Mouse (Mus musculus): Measurements from ENCODE around the gene Rbsn. TPM values are rescaled to one million over a fixed set of nuclear protein-coding genes. Genes with fewer than 3 reads are reported as not detected.

The Rbsn gene
- polyA plus RNA-seq, 1 experiment: 30.8 TPM

DNA sequence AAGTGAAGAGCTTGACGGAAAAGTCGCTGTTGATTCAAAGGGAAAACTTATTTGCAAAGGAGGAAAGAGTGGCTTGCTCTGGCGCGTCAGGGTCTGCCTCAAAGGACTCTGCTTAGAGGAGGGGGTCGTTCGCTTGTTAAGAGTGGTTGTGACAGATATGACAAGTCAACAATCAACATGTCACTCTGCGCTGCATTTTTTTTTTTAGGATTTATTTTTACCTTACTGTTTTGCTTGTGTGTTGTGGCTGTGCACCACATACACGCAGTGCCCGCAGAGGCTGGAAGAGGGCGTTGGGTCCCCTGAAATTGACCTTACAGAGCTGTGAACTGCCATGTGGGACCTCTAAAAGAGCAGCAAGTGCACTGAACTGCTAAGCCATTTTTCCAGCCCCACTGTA lies 30.5 kb downstream of the Rbsn start:
- TF ChIP-seq CTCF (IDR thresholded peaks at IDR 0.05; ENCODE audit: borderline replicate concordance, insufficient read depth, low read length): no peak
- TF ChIP-seq POLR2A (IDR thresholded peaks at IDR 0.05; ENCODE audit: low read depth, low read length): no peak
- H3K27ac ChIP-seq (ENCODE audit: insufficient read depth, low read length): no peak overlapping the region
- peak overlapping the region; percentile 45 for H3K4me3 ChIP-seq (ENCODE audit: insufficient read depth, low read length)
- peaks cover 6% of the 10 kb centered on the region for H3K4me1 ChIP-seq (ENCODE audit: control insufficient read depth, insufficient read depth, low read length)

- Histone ChIP-seq H3K4me3 (ENCODE audit: insufficient read depth, low read length) (peak within 1 kb of the TSS; percentile 81), H3K4me1 (ENCODE audit: control insufficient read depth, insufficient read depth, low read length) (peaks cover 6% of the 10 kb centered on the region), H3K27ac (ENCODE audit: insufficient read depth, low read length) (no peak within 1 kb of the TSS)
- TF ChIP-seq CTCF (IDR thresholded peaks at IDR 0.05; ENCODE audit: borderline replicate concordance, insufficient read depth, low read length) (no peak), POLR2A (IDR thresholded peaks at IDR 0.05; ENCODE audit: low read depth, low read length) (peak; percentile 98)
Measured at GRCm38 (mm10) chr6:92183621-92184131, 31.0 kb downstream of the Rbsn start, which contains the start of gene Mrps25. Gene Mrps25, minus strand, starts transcription at chr6:92184033.

DNA sequence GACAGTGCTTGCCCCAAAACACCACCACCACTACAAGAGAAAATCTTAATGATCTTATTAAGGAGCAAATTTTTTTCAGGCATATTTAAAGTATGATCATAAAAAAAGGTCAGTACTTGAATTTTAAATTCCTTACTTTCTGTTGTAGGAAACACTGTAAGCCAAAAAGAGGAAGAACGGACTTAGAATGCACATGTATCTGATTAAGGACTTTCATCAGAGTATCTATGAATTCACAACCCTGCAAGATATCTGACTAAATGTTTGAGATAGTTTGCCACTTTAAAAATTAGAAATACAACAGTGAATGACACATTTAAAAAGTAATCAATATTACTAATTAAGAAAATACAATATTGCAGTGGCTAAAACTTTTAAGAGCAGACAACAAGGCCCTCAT lies 38.3 kb downstream of the Rbsn start:
- Histone ChIP-seq H3K4me3 (ENCODE audit: insufficient read depth, low read length) (no peak overlapping the region), H3K4me1 (ENCODE audit: control insufficient read depth, insufficient read depth, low read length) (no peaks in the 10 kb centered on the region), H3K27ac (ENCODE audit: insufficient read depth, low read length) (no peak overlapping the region)
- TF ChIP-seq POLR2A (IDR thresholded peaks at IDR 0.05; ENCODE audit: low read depth, low read length) (no peak), CTCF (IDR thresholded peaks at IDR 0.05; ENCODE audit: borderline replicate concordance, insufficient read depth, low read length) (no peak)

DNA sequence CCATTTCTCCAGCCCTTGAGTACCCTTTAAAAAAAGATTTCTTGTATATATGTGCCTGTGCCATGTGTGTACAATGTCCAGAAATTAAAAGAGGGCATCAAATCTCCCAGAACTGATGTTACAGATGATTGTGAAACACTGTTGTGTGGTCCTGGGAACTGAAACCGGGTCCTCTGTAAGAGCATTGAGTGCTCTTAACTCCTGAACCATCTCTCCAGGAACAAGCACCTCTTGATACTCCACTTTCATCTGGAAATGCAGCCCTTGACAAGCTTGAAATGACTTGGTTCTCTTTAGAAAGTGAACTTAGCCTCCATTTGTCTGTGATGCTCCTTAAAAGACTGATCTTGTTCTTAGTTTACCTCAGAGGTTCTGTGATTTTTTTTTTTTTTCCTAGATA lies 52.0 kb downstream of the Rbsn start:
- H3K4me1 ChIP-seq (ENCODE audit: control insufficient read depth, insufficient read depth, low read length): no peaks in the 10 kb centered on the region
- TF ChIP-seq CTCF (IDR thresholded peaks at IDR 0.05; ENCODE audit: borderline replicate concordance, insufficient read depth, low read length) (no peak), POLR2A (IDR thresholded peaks at IDR 0.05; ENCODE audit: low read depth, low read length) (no peak)
- H3K4me3 ChIP-seq (ENCODE audit: insufficient read depth, low read length): no peak overlapping the region
- no peak overlapping the region for H3K27ac ChIP-seq (ENCODE audit: insufficient read depth, low read length)

- H3K4me3 ChIP-seq (ENCODE audit: insufficient read depth, low read length): no peak overlapping the region
- no peak for TF ChIP-seq POLR2A (IDR thresholded peaks at IDR 0.05; ENCODE audit: low read depth, low read length)
- TF ChIP-seq CTCF (IDR thresholded peaks at IDR 0.05; ENCODE audit: borderline replicate concordance, insufficient read depth, low read length): no peak
- no peak overlapping the region for H3K27ac ChIP-seq (ENCODE audit: insufficient read depth, low read length)
- H3K4me1 ChIP-seq (ENCODE audit: control insufficient read depth, insufficient read depth, low read length): no peaks in the 10 kb centered on the region
Measured at GRCm38 (mm10) chr6:92158801-92159200, 55.9 kb downstream of the Rbsn start.

DNA sequence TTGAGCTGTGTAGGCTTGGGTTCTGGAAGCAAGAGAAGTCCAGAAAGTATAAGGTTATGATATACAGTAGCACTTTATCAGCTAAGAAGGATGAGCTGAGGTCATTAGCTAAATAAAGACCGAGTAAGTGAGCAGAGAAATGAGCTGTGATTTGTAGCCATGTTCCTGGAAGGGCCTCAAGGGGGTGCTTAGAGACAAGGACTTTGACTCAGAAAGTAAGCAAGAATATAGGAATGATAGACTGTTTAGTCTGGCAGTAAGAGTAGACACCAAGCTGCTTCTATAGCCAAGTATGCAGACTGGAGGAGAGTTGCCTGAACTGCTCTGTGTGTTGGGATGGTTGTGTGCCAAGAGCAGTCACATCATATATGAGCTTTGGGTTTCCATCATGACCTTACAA lies 61.0 kb downstream of the Rbsn start:
- no peak for TF ChIP-seq CTCF (IDR thresholded peaks at IDR 0.05; ENCODE audit: borderline replicate concordance, insufficient read depth, low read length)
- no peak for TF ChIP-seq POLR2A (IDR thresholded peaks at IDR 0.05; ENCODE audit: low read depth, low read length)
- no peak overlapping the region for H3K27ac ChIP-seq (ENCODE audit: insufficient read depth, low read length)
- no peak overlapping the region for H3K4me3 ChIP-seq (ENCODE audit: insufficient read depth, low read length)
- H3K4me1 ChIP-seq (ENCODE audit: control insufficient read depth, insufficient read depth, low read length): no peaks in the 10 kb centered on the region

DNA sequence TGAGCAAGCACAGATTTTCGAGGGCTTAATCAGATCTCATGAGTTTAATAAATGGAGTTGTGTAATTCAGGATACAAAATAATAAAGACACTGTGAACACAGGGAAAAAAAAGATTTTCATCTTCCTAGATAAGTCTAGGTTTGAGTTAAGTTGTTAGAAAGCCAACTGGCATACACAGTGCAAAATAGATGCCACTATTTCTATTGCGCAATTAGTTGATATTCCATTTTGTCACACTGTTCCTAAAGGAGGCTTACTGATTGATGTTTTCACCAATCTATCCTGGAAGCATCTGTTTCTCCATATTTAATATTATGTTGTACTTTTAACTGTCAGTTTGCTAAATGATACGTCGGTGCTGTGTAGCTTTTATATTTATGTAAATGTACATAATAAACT lies 68.8 kb downstream of the Rbsn start:
- TF ChIP-seq CTCF (IDR thresholded peaks at IDR 0.05; ENCODE audit: borderline replicate concordance, insufficient read depth, low read length) (no peak), POLR2A (IDR thresholded peaks at IDR 0.05; ENCODE audit: low read depth, low read length) (no peak)
- Histone ChIP-seq H3K4me1 (ENCODE audit: control insufficient read depth, insufficient read depth, low read length) (no peaks in the 10 kb centered on the region), H3K4me3 (ENCODE audit: insufficient read depth, low read length) (no peak overlapping the region), H3K27ac (ENCODE audit: insufficient read depth, low read length) (no peak overlapping the region)

Other genes starting within 250 kb of the Rbsn start
- 0.40 and 0.43 TPM in 2 replicates for gene Fgd5, start 236.0 kb downstream of the Rbsn start, polyA plus RNA-seq (2011; ENCODE audit: insufficient read length, low read depth, missing spikeins)
- gene Nr2c2, start 123.5 kb downstream of the Rbsn start, polyA plus RNA-seq (2011; ENCODE audit: insufficient read length, low read depth, missing spikeins): 34.5 and 45.1 TPM in 2 replicates
- gene Mrps25, start 30.9 kb downstream of the Rbsn start, polyA plus RNA-seq (2011; ENCODE audit: insufficient read length, low read depth, missing spikeins): 48.0 and 58.8 TPM in 2 replicates
- gene Trh, start 29.7 kb upstream of the Rbsn start, polyA plus RNA-seq (2011; ENCODE audit: insufficient read length, low read depth, missing spikeins): not detected in 2 replicates